Mouse (Mus musculus) stomach, postnatal 0 days (tissue): Measurements from ENCODE around the gene Rmnd5a.

ENCODE experiments used
- CTCF ChIP-seq: IDR thresholded peaks from 2 replicates; pipeline ENCODE4 v1.5.1; 2016; ENCODE audit warnings: antibody characterized with exemption, low read depth, mild to moderate bottlenecking, moderate library complexity
- EP300 ChIP-seq: optimal IDR thresholded peaks from 2 replicates; pipeline ENCODE3; 2016; ENCODE audit warnings: antibody characterized with exemption

DNA sequence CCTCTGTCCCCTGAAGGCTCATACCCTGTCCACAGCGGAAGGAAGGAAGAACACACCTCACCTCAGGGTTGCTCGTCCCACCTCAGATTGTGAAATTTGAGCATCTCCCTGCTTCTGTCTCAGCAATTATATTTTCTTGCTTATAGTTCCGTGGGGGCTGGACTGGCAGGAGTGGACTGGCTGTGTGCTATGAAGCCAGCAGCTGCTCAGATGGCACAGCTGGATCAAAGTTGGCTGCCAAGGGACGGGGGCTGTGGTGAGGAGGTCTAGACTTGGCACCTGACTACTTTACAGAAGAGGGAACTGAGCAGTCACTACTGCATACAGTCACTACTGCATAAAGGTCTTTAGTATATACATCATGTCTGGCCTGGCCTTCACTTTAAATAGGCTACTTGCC is 101.1 kb downstream of the Rmnd5a start:
- TF ChIP-seq CTCF (no peak), EP300 (no peak)
